Mouse (Mus musculus) liver, postnatal 0 days (tissue): Measurements from ENCODE around the gene 3110082I17Rik.

Experiments used
- CTCF ChIP-seq: sonication (generic); IDR thresholded peaks from 2 replicates; pipeline ENCODE4 v1.5.1; 2016; ENCODE audit warnings: antibody characterized with exemption, low read depth
- EP300 ChIP-seq: IDR thresholded peaks from 2 replicates; pipeline ENCODE4 v1.6.1; 2016; ENCODE audit warnings: antibody characterized with exemption, low read depth, mild to moderate bottlenecking

DNA sequence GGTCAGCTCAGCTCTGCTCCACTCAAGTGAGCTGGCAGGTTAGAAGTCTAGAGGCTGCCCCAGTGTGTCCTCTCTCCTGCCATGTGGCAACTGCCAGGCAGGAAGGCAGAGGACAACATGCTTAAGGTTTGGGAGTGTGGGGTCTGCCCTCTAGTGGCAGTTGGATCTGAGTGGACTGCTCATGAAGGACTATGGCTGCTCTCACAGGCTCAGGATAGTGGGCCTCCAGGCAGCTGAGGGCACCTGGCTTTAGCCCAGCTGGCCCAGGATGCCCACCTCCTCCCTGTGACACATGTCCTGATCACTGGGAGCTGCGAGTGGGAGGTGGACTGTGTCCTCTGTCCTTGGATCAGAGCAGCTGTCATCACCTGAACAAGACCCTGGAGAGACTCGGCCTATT, 101.7 kb downstream of the 3110082I17Rik start:
- TF ChIP-seq CTCF: peak; percentile 81
- no peak for TF ChIP-seq EP300
